Mouse (Mus musculus) neural tube, embryonic 15.5 days (tissue): Measurements from ENCODE around the gene Meis2. TPM values are rescaled to one million over a fixed set of nuclear protein-coding genes. Genes with fewer than 3 reads are reported as not detected.

Experiments used
- ATAC-seq: fragments of 200-750 bp; cut with Nextera tagmentation; 2 replicates; pipeline ENCODE4 v1.8.0; 2017; ENCODE audit warnings: mild to moderate bottlenecking, moderate TSS enrichment, moderate library complexity; ENCODE audit not compliant: low FRiP score
- H3K27ac ChIP-seq: fragments of 300-500 bp; sonication (generic); replicated peaks from 2 replicates; pipeline ENCODE4 v1.5.1; 2015; ENCODE audit warnings: mild to moderate bottlenecking, inconsistent platforms
- H3K27me3 ChIP-seq: fragments of 300-500 bp; sonication (generic); replicated peaks from 2 replicates; pipeline ENCODE4 v1.6.1; 2015; ENCODE audit warnings: inconsistent platforms
- H3K36me3 ChIP-seq: fragments of 300-500 bp; sonication (generic); 2 replicates; pipeline ENCODE4 v1.6.1; 2015; ENCODE audit warnings: inconsistent platforms
- H3K4me1 ChIP-seq: fragments of 300-500 bp; sonication (generic); 2 replicates; pipeline ENCODE4 v1.6.1; 2015; ENCODE audit warnings: inconsistent platforms
- H3K4me2 ChIP-seq: fragments of 300-500 bp; sonication (generic); 2 replicates; pipeline ENCODE4 v1.6.1; 2015; ENCODE audit warnings: inconsistent platforms, mild to moderate bottlenecking, moderate library complexity
- H3K4me3 ChIP-seq: fragments of 300-500 bp; sonication (generic); replicated peaks from 2 replicates; pipeline ENCODE4 v1.5.1; 2015; ENCODE audit warnings: mild to moderate bottlenecking, inconsistent platforms
- H3K9ac ChIP-seq: fragments of 300-500 bp; sonication (generic); replicated peaks from 2 replicates; pipeline ENCODE4 v1.6.1; 2015; ENCODE audit warnings: mild to moderate bottlenecking, inconsistent platforms
- H3K9me3 ChIP-seq: fragments of 300-500 bp; sonication (generic); replicated peaks from 2 replicates; pipeline ENCODE4 v1.6.1; 2016; ENCODE audit warnings: inconsistent platforms
- WGBS: fragments of 180-500 bp; shearing (Covaris S2); methylation state at CpG from one replicate; pipeline ENCODE4 v1.1.7; 2015; ENCODE audit warnings: mixed read lengths; 5-methylcytosine and 5-hydroxymethylcytosine counted together
- polyA plus RNA-seq: library from polyadenylated mRNA; unstranded; fragments of >200 nt; fragmentation: Nextera tagmentation; extraction: Ambion mirVana; gene quantifications from 2 replicates; pipeline ENCODE4 v1.2.1, GENCODE M21; 2015

The Meis2 gene
- polyA plus RNA-seq, 1 experiment from 2014 or later, result 95.5 TPM

DNA sequence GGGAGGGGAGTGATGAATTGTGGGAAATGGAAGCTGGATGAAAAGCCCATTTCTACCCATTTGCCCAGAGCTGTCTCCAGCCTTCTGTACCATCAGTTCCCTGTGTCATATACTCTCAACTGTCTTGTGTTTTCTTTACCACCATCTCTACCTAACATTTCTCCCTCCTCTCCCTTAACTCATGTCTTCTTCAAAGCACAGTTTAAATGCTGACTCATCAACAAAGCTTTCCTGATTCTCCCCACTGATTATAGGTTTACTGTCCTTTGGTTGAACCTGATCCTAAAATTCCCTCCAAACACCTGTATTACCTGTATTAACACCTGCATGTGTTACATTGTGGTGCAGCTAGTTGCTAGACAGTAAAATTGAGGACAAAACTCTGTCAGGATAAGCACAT is 222.8 kb downstream of the Meis2 start:
- Histone ChIP-seq H3K9me3 (no peaks in the 10 kb centered on the region), H3K9ac (no peak overlapping the region), H3K27me3 (no peaks in the 10 kb centered on the region), H3K4me2 (no peak overlapping the region), H3K4me1 (no peaks in the 10 kb centered on the region), H3K36me3 (no peaks in the 10 kb centered on the region), H3K27ac (no peak overlapping the region), H3K4me3 (no peak overlapping the region)
- no peak for ATAC-seq

- 61% methylated on average over 2 of the region's 2 CpGs for WGBS
- H3K36me3 ChIP-seq, result no peaks in the 10 kb centered on the region
- no peak overlapping the region for H3K9ac ChIP-seq
- no peaks in the 10 kb centered on the region for H3K9me3 ChIP-seq
- no peak for ATAC-seq
- H3K27me3 ChIP-seq, result no peaks in the 10 kb centered on the region
- H3K4me3 ChIP-seq, result no peak overlapping the region
- H3K27ac ChIP-seq, result no peak overlapping the region
- no peak overlapping the region for H3K4me2 ChIP-seq
- no peaks in the 10 kb centered on the region for H3K4me1 ChIP-seq
Observed at GRCm38 (mm10) chr2:115836034-115836433, 229.6 kb downstream of the Meis2 start.

DNA sequence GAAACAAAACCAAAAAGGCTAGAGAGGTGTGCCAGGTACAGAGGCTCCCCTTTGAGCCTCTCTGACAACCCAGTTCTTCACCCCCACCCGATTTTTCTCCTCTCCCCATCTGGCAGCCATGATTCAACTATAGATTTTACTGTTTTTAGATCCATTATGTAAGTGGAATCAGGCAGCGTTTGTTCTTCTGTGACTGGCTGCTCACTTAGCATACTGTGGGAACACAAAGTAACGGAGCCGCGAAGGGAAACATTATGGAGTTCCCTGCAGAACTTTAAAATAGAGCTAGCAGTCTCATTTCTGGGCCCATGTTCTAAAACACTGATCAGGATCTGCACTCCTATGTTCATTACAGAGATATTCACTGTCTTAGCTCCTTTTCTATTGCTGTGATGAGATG is 243.3 kb downstream of the Meis2 start:
- WGBS, result 90% methylated on average over 5 of the region's 5 CpGs
- Histone ChIP-seq H3K9ac (no peak overlapping the region), H3K4me1 (no peaks in the 10 kb centered on the region), H3K36me3 (no peaks in the 10 kb centered on the region), H3K27me3 (no peaks in the 10 kb centered on the region), H3K9me3 (no peaks in the 10 kb centered on the region), H3K27ac (no peak overlapping the region), H3K4me2 (no peak overlapping the region), H3K4me3 (no peak overlapping the region)
- no peak for ATAC-seq

DNA sequence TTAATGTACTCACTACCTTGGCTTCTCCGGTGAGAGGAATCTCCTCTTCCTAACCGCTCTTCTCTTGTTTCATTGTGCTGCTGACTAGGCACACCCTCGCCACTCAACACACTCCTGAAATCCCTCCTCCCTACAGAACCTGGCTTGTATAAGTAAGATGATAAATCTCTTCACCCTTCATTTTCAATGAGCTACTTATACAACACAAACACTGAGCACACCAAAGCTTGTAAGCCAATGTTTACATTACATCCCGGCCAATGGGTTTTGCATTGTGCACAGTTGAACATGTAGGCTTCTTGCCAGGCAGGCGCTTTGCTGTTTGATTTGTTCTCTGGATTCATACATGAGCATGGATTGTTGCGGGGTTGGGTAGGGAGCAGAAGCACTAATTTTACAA is 247.7 kb downstream of the Meis2 start:
- Histone ChIP-seq H3K4me2 (no peak overlapping the region), H3K27me3 (no peaks in the 10 kb centered on the region), H3K27ac (no peak overlapping the region), H3K9me3 (no peaks in the 10 kb centered on the region), H3K36me3 (no peaks in the 10 kb centered on the region), H3K4me3 (no peak overlapping the region), H3K4me1 (peaks cover 13% of the 10 kb centered on the region), H3K9ac (no peak overlapping the region)
- WGBS, result 88% methylated on average over 6 of the region's 6 CpGs
- ATAC-seq, result no peak

DNA sequence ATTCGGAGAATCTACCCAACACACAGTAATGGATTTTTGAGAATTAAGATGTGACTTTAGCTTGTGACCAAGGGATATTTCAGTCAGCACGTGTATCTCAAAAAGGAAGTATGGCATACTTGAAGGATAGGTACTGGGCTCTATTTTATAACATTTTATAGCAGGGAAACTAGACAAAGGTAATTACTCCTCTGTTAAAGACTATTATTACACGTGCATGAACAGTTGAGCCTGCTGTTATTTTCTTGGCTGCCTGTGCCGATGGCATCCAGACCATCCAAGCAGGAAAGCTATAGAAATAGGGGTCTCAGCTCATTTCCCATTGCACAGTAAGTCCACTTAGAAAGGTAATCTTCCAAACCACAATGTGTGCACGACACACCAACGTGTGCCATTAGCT is 251.9 kb downstream of the Meis2 start:
- no peaks in the 10 kb centered on the region for H3K9me3 ChIP-seq
- H3K27me3 ChIP-seq, result no peaks in the 10 kb centered on the region
- no peak overlapping the region for H3K27ac ChIP-seq
- H3K9ac ChIP-seq, result no peak overlapping the region
- no peaks in the 10 kb centered on the region for H3K36me3 ChIP-seq
- H3K4me1 ChIP-seq, result peaks cover 16% of the 10 kb centered on the region
- 24% methylated on average over 6 of the region's 6 CpGs for WGBS
- ATAC-seq, result no peak
- H3K4me3 ChIP-seq, result peak overlapping the region; percentile 13; the same call in 1 of the 2 replicates
- peak overlapping the region; percentile 51 for H3K4me2 ChIP-seq

GRCm38 (mm10) chr2:115813316-115813715 is 252.3 kb downstream of the Meis2 start:
- H3K9ac ChIP-seq, result no peak overlapping the region
- no peaks in the 10 kb centered on the region for H3K9me3 ChIP-seq
- peak overlapping the region; percentile 13; the same call in 1 of the 2 replicates for H3K4me3 ChIP-seq
- WGBS, result 4% methylated on average over 11 of the region's 11 CpGs
- H3K36me3 ChIP-seq, result no peaks in the 10 kb centered on the region
- no peaks in the 10 kb centered on the region for H3K27me3 ChIP-seq
- no peak overlapping the region for H3K27ac ChIP-seq
- peak overlapping the region; percentile 51 for H3K4me2 ChIP-seq
- peak; percentile 47; the same call in 1 of the 2 replicates for ATAC-seq
- H3K4me1 ChIP-seq, result peaks cover 16% of the 10 kb centered on the region
